Mouse (Mus musculus): ENCODE measurements around the gene Arhgap29. TPM values are rescaled to one million over a fixed set of nuclear protein-coding genes. Genes with fewer than 3 reads are reported as not detected.

The Arhgap29 gene
- polyA plus RNA-seq, 1 experiment from 2014 or later = 48.5 TPM

GRCm38 (mm10) chr3:122034240-122034639 lies 81.9 kb downstream of the Arhgap29 start:
- H3K9me3 ChIP-seq (replicated peaks; ENCODE audit: control insufficient read depth, low read length) = no peaks in the 10 kb centered on the region
- H3K9ac ChIP-seq (ENCODE audit: low read length) = no peak overlapping the region
- peaks cover 16% of the 10 kb centered on the region for H3K4me1 ChIP-seq (ENCODE audit: control insufficient read depth, insufficient read depth, low read length)
- no peak overlapping the region for H3K4me2 ChIP-seq (ENCODE audit: low read depth, low read length)
- H3K27ac ChIP-seq (ENCODE audit: low read length) = no peak overlapping the region
- ATAC-seq (replicated peaks; ENCODE audit: extremely low read depth, insufficient read depth, low FRiP score) = no peak
- no peak overlapping the region for H3K4me3 ChIP-seq (ENCODE audit: low read length)
- no peaks in the 10 kb centered on the region for H3K27me3 ChIP-seq (ENCODE audit: control insufficient read depth, insufficient read depth, low read length)
- H3K36me3 ChIP-seq (ENCODE audit: control insufficient read depth, insufficient read depth) = no peaks in the 10 kb centered on the region
- WGBS = 52% methylated on average over 5 of the region's 5 CpGs

- ATAC-seq (replicated peaks; ENCODE audit: extremely low read depth, insufficient read depth, low FRiP score) = no peak
- 63% methylated on average over 3 of the region's 3 CpGs for WGBS
- no peak overlapping the region for H3K4me3 ChIP-seq (ENCODE audit: low read length)
- H3K36me3 ChIP-seq (ENCODE audit: control insufficient read depth, insufficient read depth) = no peaks in the 10 kb centered on the region
- peaks cover 14% of the 10 kb centered on the region for H3K4me1 ChIP-seq (ENCODE audit: control insufficient read depth, insufficient read depth, low read length)
- H3K27ac ChIP-seq (ENCODE audit: low read length) = no peak overlapping the region
- no peak overlapping the region for H3K4me2 ChIP-seq (ENCODE audit: low read depth, low read length)
- no peaks in the 10 kb centered on the region for H3K9me3 ChIP-seq (replicated peaks; ENCODE audit: control insufficient read depth, low read length)
- no peaks in the 10 kb centered on the region for H3K27me3 ChIP-seq (ENCODE audit: control insufficient read depth, insufficient read depth, low read length)
- no peak overlapping the region for H3K9ac ChIP-seq (ENCODE audit: low read length)
Observed at GRCm38 (mm10) chr3:122035092-122035491, 82.8 kb downstream of the Arhgap29 start.

- no peaks in the 10 kb centered on the region for H3K9me3 ChIP-seq (replicated peaks; ENCODE audit: control insufficient read depth, low read length)
Observed at GRCm38 (mm10) chr3:122040522-122040921, 88.2 kb downstream of the Arhgap29 start.

GRCm38 (mm10) chr3:122043102-122043501 lies 90.8 kb downstream of the Arhgap29 start:
- Histone ChIP-seq H3K27ac (ENCODE audit: low read length) (peak overlapping the region; percentile 68), H3K9me3 (replicated peaks; ENCODE audit: control insufficient read depth, low read length) (no peaks in the 10 kb centered on the region), H3K4me2 (ENCODE audit: low read depth, low read length) (peak overlapping the region; percentile 46), H3K9ac (ENCODE audit: low read length) (peak overlapping the region; percentile 10), H3K4me1 (ENCODE audit: control insufficient read depth, insufficient read depth, low read length) (peaks cover 39% of the 10 kb centered on the region), H3K4me3 (ENCODE audit: low read length) (no peak overlapping the region; the same call in 1 of the 2 replicates), H3K36me3 (ENCODE audit: control insufficient read depth, insufficient read depth) (no peaks in the 10 kb centered on the region), H3K27me3 (ENCODE audit: control insufficient read depth, insufficient read depth, low read length) (no peaks in the 10 kb centered on the region)
- 0 out of 2 replicates have a peak, but pooled peaks have one; percentile 16 for ATAC-seq (replicated peaks; ENCODE audit: extremely low read depth, insufficient read depth, low FRiP score)
- 5% methylated on average over 8 of the region's 8 CpGs for WGBS

More at GRCm38 (mm10) chr3:122040522-122040921, 88.2 kb downstream of the Arhgap29 start:
- WGBS = 74% methylated on average over 6 of the region's 6 CpGs
- no peaks in the 10 kb centered on the region for H3K36me3 ChIP-seq (ENCODE audit: control insufficient read depth, insufficient read depth)
- no peak for ATAC-seq (replicated peaks; ENCODE audit: extremely low read depth, insufficient read depth, low FRiP score)
- no peak overlapping the region for H3K27ac ChIP-seq (ENCODE audit: low read length)
- H3K9ac ChIP-seq (ENCODE audit: low read length) = no peak overlapping the region
- H3K4me3 ChIP-seq (ENCODE audit: low read length) = no peak overlapping the region
- no peak overlapping the region for H3K4me2 ChIP-seq (ENCODE audit: low read depth, low read length)
- H3K27me3 ChIP-seq (ENCODE audit: control insufficient read depth, insufficient read depth, low read length) = no peaks in the 10 kb centered on the region
- H3K4me1 ChIP-seq (ENCODE audit: control insufficient read depth, insufficient read depth, low read length) = peaks cover 19% of the 10 kb centered on the region

- H3K27ac ChIP-seq (ENCODE audit: low read length) = peak within 1 kb of the TSS; percentile 68
- 41% methylated on average over 26 of the region's 26 CpGs for WGBS
Observed at GRCm38 (mm10) chr3:122043799-122044547, 91.6 kb downstream of the Arhgap29 start, which contains the start of gene Abca4. TSS of gene Abca4 (plus strand) at chr3:122044443.

GRCm38 (mm10) chr3:122046187-122046620 lies 93.9 kb downstream of the Arhgap29 start:
- no peaks in the 10 kb centered on the region for H3K36me3 ChIP-seq (ENCODE audit: control insufficient read depth, insufficient read depth)
- H3K4me3 ChIP-seq (ENCODE audit: low read length) = no peak overlapping the region
- H3K9me3 ChIP-seq (replicated peaks; ENCODE audit: control insufficient read depth, low read length) = no peaks in the 10 kb centered on the region
- no peaks in the 10 kb centered on the region for H3K27me3 ChIP-seq (ENCODE audit: control insufficient read depth, insufficient read depth, low read length)
- no peak overlapping the region for H3K27ac ChIP-seq (ENCODE audit: low read length)
- WGBS = 45% methylated on average over 10 of the region's 10 CpGs
- peaks cover 50% of the 10 kb centered on the region for H3K4me1 ChIP-seq (ENCODE audit: control insufficient read depth, insufficient read depth, low read length)
- ATAC-seq (replicated peaks; ENCODE audit: extremely low read depth, insufficient read depth, low FRiP score) = no peak
- peak overlapping the region; percentile 13; the same call in 1 of the 2 replicates for H3K4me2 ChIP-seq (ENCODE audit: low read depth, low read length)
- H3K9ac ChIP-seq (ENCODE audit: low read length) = no peak overlapping the region

More at GRCm38 (mm10) chr3:122043799-122044547, 91.6 kb downstream of the Arhgap29 start, which contains the start of gene Abca4:
- H3K36me3 ChIP-seq (ENCODE audit: control insufficient read depth, insufficient read depth) = no peaks in the 10 kb centered on the region
- H3K4me1 ChIP-seq (ENCODE audit: control insufficient read depth, insufficient read depth, low read length) = peaks cover 48% of the 10 kb centered on the region
- peak within 1 kb of the TSS; percentile 10; the same call in 1 of the 2 replicates for H3K9ac ChIP-seq (ENCODE audit: low read length)
- H3K9me3 ChIP-seq (replicated peaks; ENCODE audit: control insufficient read depth, low read length) = no peaks in the 10 kb centered on the region
- ATAC-seq (replicated peaks; ENCODE audit: extremely low read depth, insufficient read depth, low FRiP score) = no peak
- H3K27me3 ChIP-seq (ENCODE audit: control insufficient read depth, insufficient read depth, low read length) = no peaks in the 10 kb centered on the region
- H3K4me3 ChIP-seq (ENCODE audit: low read length) = no peak within 1 kb of the TSS; the same call in 1 of the 2 replicates
- H3K4me2 ChIP-seq (ENCODE audit: low read depth, low read length) = peak within 1 kb of the TSS; percentile 46

GRCm38 (mm10) chr3:122047402-122047801 lies 95.1 kb downstream of the Arhgap29 start:
- Histone ChIP-seq H3K4me2 (ENCODE audit: low read depth, low read length) (peak overlapping the region; percentile 16; the same call in 1 of the 2 replicates), H3K4me1 (ENCODE audit: control insufficient read depth, insufficient read depth, low read length) (peaks cover 49% of the 10 kb centered on the region), H3K9ac (ENCODE audit: low read length) (peak overlapping the region; percentile 28), H3K4me3 (ENCODE audit: low read length) (no peak overlapping the region), H3K9me3 (replicated peaks; ENCODE audit: control insufficient read depth, low read length) (no peaks in the 10 kb centered on the region), H3K27me3 (ENCODE audit: control insufficient read depth, insufficient read depth, low read length) (no peaks in the 10 kb centered on the region), H3K36me3 (ENCODE audit: control insufficient read depth, insufficient read depth) (no peaks in the 10 kb centered on the region), H3K27ac (ENCODE audit: low read length) (peak overlapping the region; percentile 62)
- ATAC-seq (replicated peaks; ENCODE audit: extremely low read depth, insufficient read depth, low FRiP score) = peak; percentile 62
- WGBS = 24% methylated on average over 7 of the region's 7 CpGs

- H3K4me2 ChIP-seq (ENCODE audit: low read depth, low read length) = peak overlapping the region; percentile 16; the same call in 1 of the 2 replicates
Observed at GRCm38 (mm10) chr3:122047921-122048861, 95.8 kb downstream of the Arhgap29 start.

More at GRCm38 (mm10) chr3:122047921-122048861, 95.8 kb downstream of the Arhgap29 start:
- H3K9ac ChIP-seq (ENCODE audit: low read length) = peak overlapping the region; percentile 28
- peaks cover 41% of the 10 kb centered on the region for H3K4me1 ChIP-seq (ENCODE audit: control insufficient read depth, insufficient read depth, low read length)
- H3K27ac ChIP-seq (ENCODE audit: low read length) = peak overlapping the region; percentile 62
- H3K4me3 ChIP-seq (ENCODE audit: low read length) = no peak overlapping the region
- no peaks in the 10 kb centered on the region for H3K9me3 ChIP-seq (replicated peaks; ENCODE audit: control insufficient read depth, low read length)
- no peaks in the 10 kb centered on the region for H3K36me3 ChIP-seq (ENCODE audit: control insufficient read depth, insufficient read depth)
- 20% methylated on average over 17 of the region's 17 CpGs for WGBS
- no peaks in the 10 kb centered on the region for H3K27me3 ChIP-seq (ENCODE audit: control insufficient read depth, insufficient read depth, low read length)
- ATAC-seq (replicated peaks; ENCODE audit: extremely low read depth, insufficient read depth, low FRiP score) = peak; percentile 42
